Mouse (Mus musculus) erythroblast, embryonic 14.5 days (primary cell): ENCODE measurements at regions not wholly inside any gene's neighbourhood (a gene's known extent, or its start where the extent isn't known, plus 50 kb on each side); places are given as distances from the start of the nearest gene placed in this dataset.

Experiments used
- GATA1 ChIP-seq: IDR thresholded peaks from 2 replicates; pipeline ENCODE4 v1.6.1; 2012; ENCODE audit warnings: low read length, inconsistent platforms, mixed read lengths
- TAL1 ChIP-seq: IDR thresholded peaks from 3 replicates; pipeline ENCODE4 v1.6.1; 2012; ENCODE audit warnings: low read length, inconsistent platforms, mixed read lengths

- no peak for TF ChIP-seq TAL1
- TF ChIP-seq GATA1: no peak
These were observed 821.4 kb upstream of the Car8 start for GRCm38 (mm10) chr4:9060221-9060620.
